Mouse (Mus musculus) spleen, postnatal 0 days (tissue): Measurements from ENCODE around the gene Bckdk. TPM values are rescaled to one million over a fixed set of nuclear protein-coding genes. Genes with fewer than 3 reads are reported as not detected.

Source experiments
- polyA plus RNA-seq: library from polyadenylated mRNA; unstranded; fragments of >200 nt; fragmentation: Nextera tagmentation; extraction: Ambion mirVana; gene quantifications from 2 replicates; pipeline ENCODE4 v1.2.1, GENCODE M21; 2015

The Bckdk gene
- 70.9 and 73.8 TPM in 2 replicates for polyA plus RNA-seq

GRCm38 (mm10) chr7:127903971-127904796, at the start of gene Bckdk:
TSS of gene Bckdk (plus strand) at chr7:127904082.

GRCm38 (mm10) chr7:127876041-127876466, 27.8 kb upstream of the Bckdk start, which contains the start of gene Zfp646:
TSS of gene Zfp646 (plus strand) at chr7:127876221.

GRCm38 (mm10) chr7:127876467-127877348, 27.2 kb upstream of the Bckdk start, which contains the start of gene Zfp668:
TSS of gene Zfp668 (minus strand) at chr7:127876828.

DNA sequence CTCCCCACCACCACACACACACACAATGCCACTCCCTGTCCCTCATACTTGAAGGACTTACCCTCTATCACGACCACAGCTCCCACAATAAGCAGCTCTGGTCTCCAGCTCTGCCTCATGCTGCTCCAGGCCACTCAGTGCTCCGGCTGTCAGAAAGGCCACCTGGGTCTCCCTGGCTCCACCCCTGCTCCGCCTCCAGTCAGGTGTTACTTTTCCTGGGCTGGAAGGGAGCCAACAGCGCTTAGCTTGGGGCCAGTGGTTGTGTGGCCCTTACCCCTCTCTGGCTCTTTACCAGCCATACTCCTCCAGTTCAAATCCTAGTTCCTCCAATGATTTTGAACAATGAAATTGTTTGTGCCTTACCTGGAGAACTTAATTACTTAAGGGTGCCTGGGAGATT, 13.1 kb upstream of the Bckdk start, which contains the start of gene Prss53:
Prss53 (minus strand) TSS at position 173 of the 400 bp plus-strand sequence.

DNA sequence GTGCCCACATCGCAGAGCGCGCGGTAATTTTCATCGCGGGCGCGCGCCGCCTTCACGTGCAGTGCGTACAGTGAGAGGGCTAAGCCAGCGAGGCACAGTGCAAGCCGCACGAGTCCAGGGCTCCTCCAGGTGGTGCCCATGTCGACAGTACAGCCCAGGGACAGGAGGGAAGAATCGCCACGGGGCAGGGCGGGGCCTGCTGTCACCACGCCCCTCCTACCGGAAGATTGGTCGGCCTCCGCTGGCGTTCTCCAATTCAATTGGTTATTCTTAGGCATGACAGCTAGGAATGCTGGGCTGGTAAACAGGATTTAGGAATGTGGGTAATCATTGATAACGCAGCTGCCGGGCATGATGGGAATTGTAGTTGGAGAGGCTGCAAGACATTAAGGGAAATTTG, 8.4 kb upstream of the Bckdk start, which contains the start of the genes Gm21974 and Vkorc1:
Gm21974 (minus strand) TSS at position 13 of the 400 bp plus-strand sequence.
Vkorc1 (minus strand) TSS at position 176 of the 400 bp plus-strand sequence.

DNA sequence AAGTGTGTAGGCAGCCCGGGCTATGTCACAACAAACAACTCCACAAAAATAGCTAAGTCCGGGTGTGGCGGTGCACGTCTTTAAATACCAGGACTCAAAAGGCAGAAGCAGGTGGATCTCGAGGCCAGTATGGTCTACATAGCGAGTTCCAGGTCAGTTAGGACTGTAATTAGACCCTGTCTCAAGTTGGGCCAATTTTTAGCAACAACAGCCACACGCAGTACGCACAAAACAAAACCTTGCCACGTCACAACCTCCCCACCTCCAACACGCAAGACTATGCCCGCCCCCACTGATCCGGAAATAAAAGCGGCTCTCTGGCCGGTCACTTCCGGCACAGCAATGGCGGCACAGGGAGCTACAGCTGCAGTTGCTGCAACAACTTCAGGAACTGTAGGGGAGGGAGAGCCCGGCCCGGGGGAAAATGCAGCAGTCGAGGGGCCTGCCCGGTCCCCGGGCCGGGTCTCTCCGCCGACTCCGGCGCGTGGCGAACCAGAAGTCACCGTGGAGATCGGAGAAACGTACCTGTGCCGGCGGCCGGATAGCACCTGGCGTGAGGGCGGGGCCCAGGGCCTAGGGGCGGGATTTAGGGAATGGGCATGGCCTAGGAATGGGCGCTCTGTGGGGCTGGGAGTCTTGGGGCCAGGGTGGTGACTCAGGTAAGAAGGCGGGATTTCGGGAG, 8.4 kb downstream of the Bckdk start, which contains the start of gene Kat8:
Kat8 (plus strand) TSS at position 327 of the 682 bp plus-strand sequence.

DNA sequence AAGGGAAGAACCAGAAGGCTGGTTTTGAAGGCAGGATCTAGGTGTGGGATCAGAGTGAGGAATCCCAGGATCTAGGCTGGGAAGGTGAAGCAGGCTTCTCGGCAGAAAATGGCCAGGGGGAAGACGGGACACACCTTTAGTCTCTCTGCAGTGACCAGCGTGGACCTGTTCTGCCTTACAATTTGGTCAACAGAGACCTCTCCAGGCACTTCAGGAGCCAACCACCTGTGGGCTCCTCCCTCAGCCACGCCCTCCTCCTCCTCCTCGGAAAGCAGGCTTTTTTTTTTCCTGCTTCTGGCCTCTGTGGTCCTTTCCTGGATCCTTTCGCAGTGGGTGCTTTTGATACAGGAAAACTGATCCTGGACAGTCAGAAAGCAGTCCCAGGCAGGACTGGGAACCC, 26.0 kb downstream of the Bckdk start, which contains the start of gene Prss8:
Prss8 (minus strand) TSS at position 182 of the 400 bp plus-strand sequence.

DNA sequence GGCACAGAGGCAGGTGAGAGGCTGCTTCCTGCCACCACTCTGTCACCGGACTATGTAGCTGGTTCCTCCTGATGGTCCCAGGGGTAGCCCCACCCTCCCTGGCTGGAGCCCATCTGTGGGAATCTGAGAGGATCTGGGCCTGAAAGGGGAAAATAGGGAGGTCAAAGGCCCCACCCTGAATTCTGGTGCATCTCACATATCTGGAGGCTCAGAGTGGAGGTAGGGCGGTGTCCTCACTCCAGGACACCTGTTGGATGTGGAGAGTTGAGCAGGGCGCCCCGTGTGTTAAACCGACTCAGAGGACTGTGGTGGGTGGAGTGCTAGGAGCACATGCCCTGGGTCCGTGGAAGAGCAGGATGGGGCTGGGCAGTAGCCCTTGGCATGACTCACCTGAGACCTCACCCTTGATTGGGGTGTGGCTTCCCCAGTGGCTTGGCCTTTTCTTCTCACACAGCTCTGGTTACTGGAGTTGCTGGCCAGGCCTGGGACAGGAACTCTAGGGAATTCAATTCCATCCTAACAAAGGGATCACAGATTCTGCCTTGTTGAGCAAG, 42.7 kb downstream of the Bckdk start, which contains the start of gene Prss36:
Prss36 (minus strand) TSS at position 256 of the 554 bp plus-strand sequence.

Other genes starting within 250 kb of the Bckdk start
- gene Bcl7c, start 195.1 kb upstream of the Bckdk start, polyA plus RNA-seq, result 27.9 and 29.8 TPM in 2 replicates
- gene Ctf1, start 191.3 kb upstream of the Bckdk start, polyA plus RNA-seq, result 2.5 and 3.2 TPM in 2 replicates
- gene Ctf2, start 171.9 kb upstream of the Bckdk start, polyA plus RNA-seq, result 0.15 and 0.26 TPM in 2 replicates
- gene Fbxl19, start 159.5 kb upstream of the Bckdk start, polyA plus RNA-seq, result 4.8 and 4.9 TPM in 2 replicates
- 14.0 and 17.9 TPM in 2 replicates for gene Orai3, start 134.3 kb upstream of the Bckdk start, polyA plus RNA-seq
- gene Setd1a, start 127.4 kb upstream of the Bckdk start, polyA plus RNA-seq, result 13.0 and 14.9 TPM in 2 replicates
- gene Gm49388, start 118.5 kb upstream of the Bckdk start, polyA plus RNA-seq, result not detected in 2 replicates
- gene Hsd3b7, start 103.5 kb upstream of the Bckdk start, polyA plus RNA-seq, result 15.4 and 17.9 TPM in 2 replicates
- 31.5 and 36.4 TPM in 2 replicates for gene Stx4a, start 79.8 kb upstream of the Bckdk start, polyA plus RNA-seq
- 0.32 and 0.75 TPM in 2 replicates for gene Stx1b, start 79.5 kb upstream of the Bckdk start, polyA plus RNA-seq
- gene Zfp646, start 27.9 kb upstream of the Bckdk start, polyA plus RNA-seq, result 5.7 and 5.9 TPM in 2 replicates
- 10.2 and 10.5 TPM in 2 replicates for gene Zfp668, start 27.3 kb upstream of the Bckdk start, polyA plus RNA-seq
- 0.21 and 0.31 TPM in 2 replicates for gene Prss53, start 13.1 kb upstream of the Bckdk start, polyA plus RNA-seq
- gene Gm21974, start 8.6 kb upstream of the Bckdk start, polyA plus RNA-seq, result not detected in 2 replicates
- 66.3 and 74.3 TPM in 2 replicates for gene Vkorc1, start 8.5 kb upstream of the Bckdk start, polyA plus RNA-seq
- 19.3 and 20.4 TPM in 2 replicates for gene Kat8, start 8.4 kb downstream of the Bckdk start, polyA plus RNA-seq
- 0.52 and 0.64 TPM in 2 replicates for gene Prss8, start 26.0 kb downstream of the Bckdk start, polyA plus RNA-seq
- 1.9 TPM in 2 replicates for gene Prss36, start 42.6 kb downstream of the Bckdk start, polyA plus RNA-seq
- gene Fus, start 63.4 kb downstream of the Bckdk start, polyA plus RNA-seq, result 194 and 202 TPM in 2 replicates
- gene Pycard, start 89.8 kb downstream of the Bckdk start, polyA plus RNA-seq, result 59.4 and 76.0 TPM in 2 replicates
- not detected in 2 replicates for gene Trim72, start 99.9 kb downstream of the Bckdk start, polyA plus RNA-seq
- 18.0 and 24.5 TPM in 2 replicates for gene Itgam, start 158.6 kb downstream of the Bckdk start, polyA plus RNA-seq
- 0.92 and 0.96 TPM in 2 replicates for gene Gm49368, start 158.6 kb downstream of the Bckdk start, polyA plus RNA-seq
- gene Itgax, start 225.5 kb downstream of the Bckdk start, polyA plus RNA-seq, result 1.8 and 2.1 TPM in 2 replicates